Mouse (Mus musculus): ENCODE measurements around the gene Jmjd8. TPM values are rescaled to one million over a fixed set of nuclear protein-coding genes. Genes with fewer than 3 reads are reported as not detected.

The Jmjd8 gene
- total and polyA plus RNA-seq, 2 experiments from 2014 or later = 26.2 to 32.2 TPM

DNA sequence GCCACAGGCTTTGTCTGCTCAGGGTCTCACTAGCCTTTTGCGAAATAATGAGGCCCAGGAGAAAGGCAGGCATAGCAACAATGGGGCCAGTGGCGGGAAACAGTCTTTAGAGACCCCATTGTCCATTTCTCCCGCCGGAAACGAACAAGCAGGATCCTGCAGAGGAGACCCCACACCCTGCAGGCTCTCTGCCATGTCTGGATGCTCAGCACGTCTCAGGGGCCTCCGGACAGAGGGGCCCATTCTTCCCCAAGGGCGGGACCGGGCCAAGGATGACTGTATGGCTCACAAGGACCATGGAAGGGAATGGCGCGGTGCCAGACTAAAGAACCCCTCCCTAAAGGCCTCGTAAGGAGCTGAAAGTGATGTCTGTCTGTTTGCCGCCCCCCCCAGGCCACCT lies 34.5 kb upstream of the Jmjd8 start:
- DNase-seq (ENCODE audit: low spot score) (no peak), ATAC-seq (ENCODE audit: insufficient read depth, low read depth) (no peak)
- no peak overlapping the region for H3K9ac ChIP-seq (replicated peaks; ENCODE audit: low read depth, low read length)
- H3K4me3 ChIP-seq (ENCODE audit: low read depth, low read length) = no peak overlapping the region
- peaks cover 9% of the 10 kb centered on the region; the same call in 1 of the 2 replicates for H3K36me3 ChIP-seq (replicated peaks; ENCODE audit: control insufficient read depth, insufficient read depth, low read length)
- H3K9me3 ChIP-seq (replicated peaks; ENCODE audit: control insufficient read depth, low read length) = no peaks in the 10 kb centered on the region
- H3K4me2 ChIP-seq (ENCODE audit: low read depth, low read length) = no peak overlapping the region
- TF ChIP-seq CTCF (IDR thresholded peaks at IDR 0.05; ENCODE audit: low read depth) = no peak
- no peak for TF ChIP-seq EP300 (IDR thresholded peaks at IDR 0.05; ENCODE audit: low read depth)
- H3K4me1 ChIP-seq (ENCODE audit: control insufficient read depth, insufficient read depth) = peaks cover 22% of the 10 kb centered on the region; the same call in 1 of the 2 replicates
- no peaks in the 10 kb centered on the region for H3K27me3 ChIP-seq (ENCODE audit: control insufficient read depth, insufficient read depth, low read length)
- 74% methylated on average over 13 of the region's 13 CpGs for WGBS
- no peak overlapping the region for H3K27ac ChIP-seq (ENCODE audit: low read depth)

DNA sequence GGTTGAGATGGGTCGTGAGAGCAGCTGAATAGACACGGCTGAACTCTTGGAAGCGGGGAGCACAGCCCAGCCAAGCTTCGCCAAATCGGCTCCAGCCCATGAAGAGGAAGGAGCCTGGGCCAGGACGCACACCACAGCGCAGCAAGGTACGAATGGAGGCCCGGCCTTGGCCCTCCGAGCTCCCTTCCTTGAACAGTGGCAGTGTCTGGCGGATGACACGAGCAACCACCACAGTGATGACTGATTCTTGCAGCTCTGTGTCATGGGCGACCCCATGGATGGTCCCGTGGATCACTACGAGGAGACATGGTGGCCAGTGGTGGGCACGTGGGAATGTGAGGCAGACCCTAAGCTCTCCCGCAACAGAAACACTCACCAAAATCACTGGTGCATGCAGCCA lies 33.7 kb upstream of the Jmjd8 start:
- Histone ChIP-seq H3K4me2 (ENCODE audit: low read depth, low read length) (no peak overlapping the region), H3K4me1 (ENCODE audit: control insufficient read depth, insufficient read depth) (peaks cover 22% of the 10 kb centered on the region; the same call in 1 of the 2 replicates), H3K27me3 (ENCODE audit: control insufficient read depth, insufficient read depth, low read length) (no peaks in the 10 kb centered on the region), H3K36me3 (replicated peaks; ENCODE audit: control insufficient read depth, insufficient read depth, low read length) (0 out of 2 replicates have a peak, but pooled peaks cover 2% of the 10 kb centered on the region), H3K9ac (replicated peaks; ENCODE audit: low read depth, low read length) (no peak overlapping the region), H3K27ac (ENCODE audit: low read depth) (no peak overlapping the region), H3K4me3 (ENCODE audit: low read depth, low read length) (no peak overlapping the region), H3K9me3 (replicated peaks; ENCODE audit: control insufficient read depth, low read length) (no peaks in the 10 kb centered on the region)
- DNase-seq (ENCODE audit: low spot score) (no peak), ATAC-seq (ENCODE audit: insufficient read depth, low read depth) (no peak)
- WGBS = 91% methylated on average over 17 of the region's 17 CpGs
- TF ChIP-seq CTCF (IDR thresholded peaks at IDR 0.05; ENCODE audit: low read depth) (no peak), EP300 (IDR thresholded peaks at IDR 0.05; ENCODE audit: low read depth) (no peak)

DNA sequence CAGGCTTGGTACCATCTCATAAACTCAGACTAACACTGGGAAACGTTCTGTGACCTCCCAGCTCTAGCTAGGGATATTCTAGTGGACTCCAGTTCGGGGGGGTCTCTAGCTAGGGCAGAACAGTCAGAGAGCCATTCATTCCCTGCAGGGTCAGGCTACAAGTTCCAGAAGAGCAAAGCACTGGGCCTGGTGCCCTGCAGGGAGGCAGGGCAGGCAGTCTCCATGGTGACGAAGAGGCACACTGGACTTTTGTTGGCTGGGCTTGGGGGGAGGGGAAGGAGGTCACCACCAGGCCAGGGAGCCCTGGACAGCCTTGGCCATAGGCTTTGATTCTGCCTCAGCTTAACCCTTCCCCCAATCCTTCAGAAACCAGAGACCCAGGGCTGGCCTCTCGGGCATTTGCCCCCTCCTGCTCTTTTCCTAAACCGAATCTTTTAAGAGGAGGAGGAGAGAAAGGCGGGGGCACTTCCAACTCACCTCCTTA lies 33.0 kb upstream of the Jmjd8 start, which contains the start of gene AC134908.4:
AC134908.4 (minus strand) TSS at position 51 of the 484 bp plus-strand sequence.
- Histone ChIP-seq H3K4me1 (ENCODE audit: control insufficient read depth, insufficient read depth) (peaks cover 22% of the 10 kb centered on the region; the same call in 1 of the 2 replicates), H3K27ac (ENCODE audit: low read depth) (no peak within 1 kb of the TSS), H3K9me3 (replicated peaks; ENCODE audit: control insufficient read depth, low read length) (no peaks in the 10 kb centered on the region), H3K4me2 (ENCODE audit: low read depth, low read length) (peak within 1 kb of the TSS; percentile 91), H3K4me3 (ENCODE audit: low read depth, low read length) (peak within 1 kb of the TSS; percentile 94), H3K9ac (replicated peaks; ENCODE audit: low read depth, low read length) (peak within 1 kb of the TSS; percentile 61), H3K27me3 (ENCODE audit: control insufficient read depth, insufficient read depth, low read length) (no peaks in the 10 kb centered on the region), H3K36me3 (replicated peaks; ENCODE audit: control insufficient read depth, insufficient read depth, low read length) (no peaks in the 10 kb centered on the region)
- DNase-seq (ENCODE audit: low spot score) (no peak), ATAC-seq (ENCODE audit: insufficient read depth, low read depth) (no peak)
- TF ChIP-seq EP300 (IDR thresholded peaks at IDR 0.05; ENCODE audit: low read depth) (no peak), CTCF (IDR thresholded peaks at IDR 0.05; ENCODE audit: low read depth) (no peak)
- WGBS = 44% methylated on average over 6 of the region's 6 CpGs

DNA sequence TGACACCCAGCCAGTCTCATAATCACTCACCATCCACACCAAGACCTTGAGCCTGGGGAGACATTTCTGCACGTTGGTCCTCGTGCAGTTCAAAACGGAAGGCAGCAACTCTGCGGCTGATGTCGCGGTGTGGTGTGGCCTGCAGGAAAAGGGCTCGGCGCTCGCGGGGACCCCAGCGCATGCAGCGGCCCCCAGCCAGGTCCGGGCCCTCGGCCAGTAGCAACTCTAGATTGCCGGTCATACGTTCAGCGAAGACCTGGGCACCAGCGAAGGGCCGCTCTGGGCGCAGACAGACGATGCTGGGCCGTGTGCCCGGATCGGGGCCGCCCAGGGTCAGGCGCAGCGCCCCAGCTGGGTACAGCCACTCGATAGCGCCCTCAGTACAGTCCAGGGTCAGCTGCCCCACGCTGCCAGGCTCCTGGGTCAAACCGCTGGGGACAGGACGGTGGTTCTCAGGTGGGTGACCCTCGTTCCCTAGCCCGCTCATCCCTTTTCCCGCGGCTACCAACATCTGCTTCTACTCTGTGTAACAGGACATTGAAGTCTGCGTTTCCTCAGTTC lies 32.4 kb upstream of the Jmjd8 start:
- Histone ChIP-seq H3K27ac (ENCODE audit: low read depth) (no peak overlapping the region), H3K4me1 (ENCODE audit: control insufficient read depth, insufficient read depth) (peaks cover 22% of the 10 kb centered on the region; the same call in 1 of the 2 replicates)
- TF ChIP-seq EP300 (IDR thresholded peaks at IDR 0.05; ENCODE audit: low read depth) (no peak), CTCF (IDR thresholded peaks at IDR 0.05; ENCODE audit: low read depth) (no peak)

DNA sequence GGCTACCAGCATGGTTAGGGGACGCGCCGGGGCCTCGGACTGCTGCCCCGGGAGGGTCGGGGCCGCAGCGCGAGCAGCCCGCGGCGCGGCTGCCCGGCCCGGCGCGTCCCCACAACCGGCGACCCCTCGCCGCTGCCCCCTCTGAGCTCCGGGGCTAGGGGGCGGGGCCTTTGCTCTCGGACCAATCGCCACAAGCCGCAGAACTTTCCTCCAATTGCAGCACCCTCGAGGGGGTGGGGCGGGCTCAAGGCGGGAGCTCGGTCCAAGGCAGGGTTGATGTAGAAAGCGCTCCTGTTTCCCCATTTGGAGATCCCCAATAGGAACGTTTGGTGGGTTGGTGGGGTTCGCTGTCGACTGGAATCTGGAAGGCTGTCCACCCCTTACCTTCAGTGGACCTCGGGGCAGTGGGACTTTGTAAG lies 31.7 kb upstream of the Jmjd8 start, which contains the start of gene Metrn:
Metrn (minus strand) TSS at position 186 of the 419 bp plus-strand sequence.
- H3K27ac ChIP-seq (ENCODE audit: low read depth) = no peak within 1 kb of the TSS

More for the DNA sequence above, 32.4 kb upstream of the Jmjd8 start:
- ATAC-seq (ENCODE audit: insufficient read depth, low read depth) = no peak
- Histone ChIP-seq H3K27me3 (ENCODE audit: control insufficient read depth, insufficient read depth, low read length) (no peaks in the 10 kb centered on the region), H3K4me3 (ENCODE audit: low read depth, low read length) (peak overlapping the region; percentile 94), H3K4me2 (ENCODE audit: low read depth, low read length) (peak overlapping the region; percentile 91), H3K36me3 (replicated peaks; ENCODE audit: control insufficient read depth, insufficient read depth, low read length) (no peaks in the 10 kb centered on the region), H3K9me3 (replicated peaks; ENCODE audit: control insufficient read depth, low read length) (no peaks in the 10 kb centered on the region), H3K9ac (replicated peaks; ENCODE audit: low read depth, low read length) (peak overlapping the region; percentile 61)
- 4% methylated on average over 37 of the region's 37 CpGs for WGBS
- no peak for DNase-seq (ENCODE audit: low spot score)

More for the DNA sequence above, 31.7 kb upstream of the Jmjd8 start, which contains the start of gene Metrn:
- no peak for TF ChIP-seq EP300 (IDR thresholded peaks at IDR 0.05; ENCODE audit: low read depth)
- no peak for TF ChIP-seq CTCF (IDR thresholded peaks at IDR 0.05; ENCODE audit: low read depth)
- H3K4me1 ChIP-seq (ENCODE audit: control insufficient read depth, insufficient read depth) = peaks cover 22% of the 10 kb centered on the region; the same call in 1 of the 2 replicates
- H3K27me3 ChIP-seq (ENCODE audit: control insufficient read depth, insufficient read depth, low read length) = no peaks in the 10 kb centered on the region
- peak; percentile 75 for ATAC-seq (ENCODE audit: insufficient read depth, low read depth)
- H3K9ac ChIP-seq (replicated peaks; ENCODE audit: low read depth, low read length) = peak within 1 kb of the TSS; percentile 61
- H3K9me3 ChIP-seq (replicated peaks; ENCODE audit: control insufficient read depth, low read length) = no peaks in the 10 kb centered on the region
- H3K36me3 ChIP-seq (replicated peaks; ENCODE audit: control insufficient read depth, insufficient read depth, low read length) = no peaks in the 10 kb centered on the region
- DNase-seq (ENCODE audit: low spot score) = peak; percentile 76
- H3K4me3 ChIP-seq (ENCODE audit: low read depth, low read length) = peak within 1 kb of the TSS; percentile 94
- H3K4me2 ChIP-seq (ENCODE audit: low read depth, low read length) = peak within 1 kb of the TSS; percentile 91
- WGBS = under 1% methylated on average over 35 of the region's 35 CpGs

Data from heart, postnatal 0 days (tissue).